Mouse (Mus musculus) liver, embryonic 15.5 days (tissue): ENCODE results near the gene Nup133. TPM values are rescaled to one million over a fixed set of nuclear protein-coding genes. Genes with fewer than 3 reads are reported as not detected.

Experiments used
- ATAC-seq: fragments of 200-750 bp; cut with Nextera tagmentation; 2 replicates; pipeline ENCODE4 v1.8.0; 2017; ENCODE audit warnings: moderate number of reproducible peaks, mild to moderate bottlenecking, moderate library complexity; ENCODE audit not compliant: insufficient read depth
- H3K27ac ChIP-seq: fragments of 300-500 bp; sonication (generic); replicated peaks from 2 replicates; pipeline ENCODE4 v1.5.1; 2015; ENCODE audit warnings: mild to moderate bottlenecking, inconsistent platforms
- H3K27me3 ChIP-seq: fragments of 300-500 bp; sonication (generic); 2 replicates; pipeline ENCODE4 v1.6.1; 2015; ENCODE audit warnings: mild to moderate bottlenecking, inconsistent platforms
- H3K36me3 ChIP-seq: fragments of 300-500 bp; sonication (generic); replicated peaks from 2 replicates; pipeline ENCODE4 v1.6.1; 2015; ENCODE audit warnings: moderate library complexity, mild to moderate bottlenecking, inconsistent platforms
- H3K4me1 ChIP-seq: fragments of 300-500 bp; sonication (generic); replicated peaks from 2 replicates; pipeline ENCODE4 v1.6.1; 2015; ENCODE audit warnings: inconsistent platforms
- H3K4me2 ChIP-seq: fragments of 300-500 bp; sonication (generic); 2 replicates; pipeline ENCODE4 v1.6.1; 2015; ENCODE audit warnings: moderate library complexity, mild to moderate bottlenecking, inconsistent platforms
- H3K4me3 ChIP-seq: fragments of 300-500 bp; sonication (generic); replicated peaks from 2 replicates; pipeline ENCODE4 v1.5.1; 2015; ENCODE audit warnings: mild to moderate bottlenecking, inconsistent platforms
- H3K9ac ChIP-seq: fragments of 300-500 bp; sonication (generic); 2 replicates; pipeline ENCODE4 v1.6.1; 2015; ENCODE audit warnings: moderate library complexity, mild to moderate bottlenecking, inconsistent platforms
- H3K9me3 ChIP-seq: fragments of 300-500 bp; sonication (generic); replicated peaks from 2 replicates; pipeline ENCODE4 v1.6.1; 2016; ENCODE audit warnings: inconsistent platforms
- WGBS: fragments of 180-500 bp; shearing (Covaris S2); methylation state at CpG from one replicate; pipeline ENCODE4 v1.1.7; 2015; ENCODE audit warnings: mixed read lengths; ENCODE audit not compliant: insufficient replicate concordance; 5-methylcytosine and 5-hydroxymethylcytosine counted together
- polyA plus RNA-seq: library from polyadenylated mRNA; unstranded; fragments of >200 nt; fragmentation: Nextera tagmentation; extraction: Ambion mirVana; gene quantifications from 2 replicates; pipeline ENCODE4 v1.2.1, GENCODE M21; 2015

Nup133 gene
- polyA plus RNA-seq: 19.2 and 19.4 TPM in 2 replicates

- Histone ChIP-seq H3K9ac (peak within 1 kb of the TSS; percentile 75), H3K9me3 (no peaks in the 10 kb centered on the region), H3K36me3 (peaks cover 78% of the 10 kb centered on the region), H3K4me2 (peak within 1 kb of the TSS; percentile 78), H3K27me3 (no peaks in the 10 kb centered on the region), H3K4me1 (peaks cover 34% of the 10 kb centered on the region), H3K4me3 (peak within 1 kb of the TSS; percentile 81), H3K27ac (peak within 1 kb of the TSS; percentile 87)
- WGBS: under 1% methylated on average over 77 of the region's 77 CpGs
- ATAC-seq: peak; percentile 79
Observed at GRCm38 (mm10) chr8:123948942-123949685, at the start of gene Nup133. Gene Nup133, minus strand, starts transcription at chr8:123949265.

DNA sequence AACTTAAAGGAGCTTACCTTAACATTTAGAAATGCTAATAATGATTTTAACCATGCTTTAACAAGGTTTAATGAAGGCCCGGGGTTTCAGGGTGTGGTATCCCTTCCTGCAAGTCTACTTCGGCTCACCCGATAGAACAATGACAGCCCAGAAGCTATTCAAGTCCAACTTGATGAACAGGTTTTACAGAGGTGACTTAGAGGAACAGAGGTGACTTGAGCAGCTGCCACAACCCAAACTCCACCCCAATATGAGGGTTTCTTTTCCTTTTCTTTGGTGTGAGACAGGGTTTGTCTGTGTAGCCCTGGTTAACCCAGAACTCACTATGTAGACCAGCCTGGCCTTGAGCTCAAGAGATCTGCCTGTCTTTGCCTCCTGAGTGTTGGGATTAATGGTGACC, 44.9 kb upstream of the Nup133 start:
- WGBS: 78% methylated on average over 3 of the region's 3 CpGs

DNA sequence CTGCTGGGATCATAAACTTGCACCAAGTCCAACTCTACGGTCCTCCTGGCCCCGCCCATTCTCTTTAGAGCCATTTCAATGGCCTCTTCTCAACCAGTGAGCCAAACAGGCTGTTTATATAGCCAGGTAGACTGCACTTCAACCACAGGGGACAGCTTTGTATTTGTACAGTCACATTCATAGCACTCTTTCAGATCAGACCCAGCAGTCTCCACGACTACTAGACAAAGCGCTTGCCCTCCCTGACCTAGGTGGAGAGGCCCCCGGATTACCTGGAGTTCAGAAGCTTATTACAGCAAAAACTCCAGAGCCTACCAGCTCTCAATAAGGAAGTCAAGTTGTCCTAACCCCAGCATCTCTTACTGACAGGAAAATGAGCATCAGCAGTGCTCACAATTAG, 44.5 kb upstream of the Nup133 start:
- peaks cover 51% of the 10 kb centered on the region for H3K36me3 ChIP-seq
- H3K4me3 ChIP-seq: no peak overlapping the region
- H3K4me2 ChIP-seq: no peak overlapping the region
- H3K9ac ChIP-seq: no peak overlapping the region
- WGBS: 81% methylated on average over 5 of the region's 5 CpGs
- ATAC-seq: no peak
- H3K27me3 ChIP-seq: no peaks in the 10 kb centered on the region
- no peak overlapping the region for H3K27ac ChIP-seq
- peaks cover 40% of the 10 kb centered on the region for H3K4me1 ChIP-seq
- H3K9me3 ChIP-seq: no peaks in the 10 kb centered on the region

More for the DNA sequence above, 44.9 kb upstream of the Nup133 start:
- no peak overlapping the region for H3K9ac ChIP-seq
- peaks cover 37% of the 10 kb centered on the region for H3K4me1 ChIP-seq
- no peaks in the 10 kb centered on the region for H3K27me3 ChIP-seq
- no peak overlapping the region for H3K27ac ChIP-seq
- no peak overlapping the region for H3K4me2 ChIP-seq
- ATAC-seq: no peak
- H3K9me3 ChIP-seq: no peaks in the 10 kb centered on the region
- peaks cover 55% of the 10 kb centered on the region for H3K36me3 ChIP-seq
- no peak overlapping the region for H3K4me3 ChIP-seq

DNA sequence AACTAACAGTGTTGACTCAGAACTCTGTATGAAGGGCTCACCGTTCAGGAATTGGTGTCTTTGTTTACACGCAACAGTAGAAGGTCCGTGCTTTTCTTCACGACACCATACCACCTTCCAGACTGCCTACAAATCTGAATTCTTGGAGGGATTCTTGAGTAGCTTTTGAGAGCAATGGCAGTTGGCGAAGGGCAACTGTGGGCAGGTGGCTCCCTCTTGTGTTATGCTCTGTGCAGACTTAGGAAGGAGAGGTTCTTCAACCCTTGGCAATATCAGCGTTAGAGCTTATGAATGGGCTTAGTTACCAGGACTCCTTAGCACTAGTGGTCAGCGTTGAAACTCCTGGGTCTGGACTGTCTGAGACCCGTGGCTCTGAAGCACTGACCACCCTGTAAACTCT, 43.5 kb upstream of the Nup133 start:
- Histone ChIP-seq H3K27me3 (no peaks in the 10 kb centered on the region), H3K9ac (no peak overlapping the region), H3K4me1 (peaks cover 47% of the 10 kb centered on the region), H3K4me2 (no peak overlapping the region), H3K4me3 (no peak overlapping the region), H3K36me3 (peaks cover 43% of the 10 kb centered on the region), H3K27ac (peak overlapping the region; percentile 73), H3K9me3 (no peaks in the 10 kb centered on the region)
- 64% methylated on average over 8 of the region's 8 CpGs for WGBS
- no peak for ATAC-seq

- peak overlapping the region; percentile 96 for H3K27ac ChIP-seq
Observed at GRCm38 (mm10) chr8:123990277-123991049, 41.4 kb upstream of the Nup133 start.

GRCm38 (mm10) chr8:123989128-123989527, 40.1 kb upstream of the Nup133 start:
- H3K27me3 ChIP-seq: no peaks in the 10 kb centered on the region
- peak; percentile 63 for ATAC-seq
- peak overlapping the region; percentile 96 for H3K27ac ChIP-seq
- peak overlapping the region; percentile 66 for H3K9ac ChIP-seq
- H3K4me2 ChIP-seq: peak overlapping the region; percentile 76
- H3K4me3 ChIP-seq: peak overlapping the region; percentile 43
- no peaks in the 10 kb centered on the region for H3K9me3 ChIP-seq
- H3K4me1 ChIP-seq: peaks cover 81% of the 10 kb centered on the region
- peaks cover 12% of the 10 kb centered on the region for H3K36me3 ChIP-seq
- WGBS: 17% methylated on average over 7 of the region's 7 CpGs

More at GRCm38 (mm10) chr8:123990277-123991049, 41.4 kb upstream of the Nup133 start:
- H3K9ac ChIP-seq: peak overlapping the region; percentile 66
- H3K4me2 ChIP-seq: peak overlapping the region; percentile 76
- H3K9me3 ChIP-seq: no peaks in the 10 kb centered on the region
- H3K36me3 ChIP-seq: peaks cover 25% of the 10 kb centered on the region
- H3K27me3 ChIP-seq: no peaks in the 10 kb centered on the region
- H3K4me3 ChIP-seq: peak overlapping the region; percentile 43
- ATAC-seq: peak; percentile 35
- peaks cover 68% of the 10 kb centered on the region for H3K4me1 ChIP-seq
- WGBS: 19% methylated on average over 13 of the region's 13 CpGs

DNA sequence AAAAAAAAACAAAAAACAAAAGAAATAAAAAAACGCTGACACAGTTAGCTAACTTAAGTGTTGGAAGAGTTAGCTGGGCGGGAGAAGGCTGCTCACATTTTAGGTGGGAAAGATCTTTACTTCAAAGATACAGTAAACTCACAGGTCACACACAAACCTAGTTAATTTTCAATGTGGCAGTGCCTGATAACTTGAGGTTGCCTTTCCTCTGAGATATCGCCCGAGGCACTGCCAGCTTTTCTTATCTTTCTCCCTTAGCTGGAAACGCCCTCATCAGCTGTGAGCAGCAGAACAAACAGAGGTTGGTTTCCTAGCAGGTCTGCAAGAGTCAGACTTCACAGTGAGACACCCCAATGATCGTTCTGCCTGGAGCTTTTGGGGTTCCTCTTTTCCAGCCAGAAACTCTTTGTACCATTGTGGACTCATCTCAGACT, 39.6 kb upstream of the Nup133 start:
- 8% methylated on average over 6 of the region's 6 CpGs for WGBS
- H3K9ac ChIP-seq: peak overlapping the region; percentile 66

DNA sequence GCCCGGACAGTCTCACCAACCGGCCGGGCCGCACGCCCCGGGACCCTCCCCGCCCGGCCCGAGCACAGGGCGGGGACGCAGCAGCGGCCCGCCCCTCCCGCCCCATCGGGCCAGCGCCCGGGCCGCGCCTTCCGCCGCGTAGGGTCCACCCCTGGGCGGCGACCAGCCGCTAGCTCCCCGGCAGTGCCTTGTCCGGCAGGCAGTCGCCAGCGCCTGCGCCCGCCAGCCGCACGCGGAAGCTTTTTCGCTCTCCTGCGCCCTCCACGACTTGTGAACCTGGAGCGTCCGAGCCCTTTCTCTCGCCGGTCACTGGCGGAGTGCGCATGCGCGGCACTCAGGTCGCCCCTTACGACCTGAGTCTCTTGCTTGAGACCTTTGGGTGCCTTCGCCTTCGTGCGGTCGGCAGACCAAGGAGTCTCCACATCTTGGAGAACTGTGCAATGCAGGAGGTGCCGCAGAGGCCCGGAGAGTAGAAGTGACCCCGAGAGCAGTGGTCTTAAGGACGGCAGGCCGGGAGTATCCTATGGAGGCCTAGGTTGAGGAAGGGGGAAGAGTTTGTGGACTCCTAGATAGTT, 33.8 kb upstream of the Nup133 start, which contains the start of gene Abcb10:
TSS of gene Abcb10 (minus strand) at position 297 of the 575 bp plus-strand sequence.
- peaks cover 32% of the 10 kb centered on the region for H3K36me3 ChIP-seq
- peak within 1 kb of the TSS; percentile 100 for H3K9ac ChIP-seq
- H3K27ac ChIP-seq: peak within 1 kb of the TSS; percentile 96
- H3K9me3 ChIP-seq: no peaks in the 10 kb centered on the region
- ATAC-seq: peak; percentile 83
- peak within 1 kb of the TSS; percentile 83 for H3K4me2 ChIP-seq
- peaks cover 74% of the 10 kb centered on the region for H3K4me1 ChIP-seq
- WGBS: under 1% methylated on average over 50 of the region's 56 CpGs
- peak within 1 kb of the TSS; percentile 99 for H3K4me3 ChIP-seq
- no peaks in the 10 kb centered on the region for H3K27me3 ChIP-seq

More for the DNA sequence above, 39.6 kb upstream of the Nup133 start:
- Histone ChIP-seq H3K4me1 (peaks cover 87% of the 10 kb centered on the region), H3K36me3 (peaks cover 9% of the 10 kb centered on the region; the same call in 1 of the 2 replicates), H3K27me3 (no peaks in the 10 kb centered on the region), H3K27ac (peak overlapping the region; percentile 96), H3K9me3 (no peaks in the 10 kb centered on the region), H3K4me2 (peak overlapping the region; percentile 76), H3K4me3 (peak overlapping the region; percentile 43)
- peak; percentile 93 for ATAC-seq

DNA sequence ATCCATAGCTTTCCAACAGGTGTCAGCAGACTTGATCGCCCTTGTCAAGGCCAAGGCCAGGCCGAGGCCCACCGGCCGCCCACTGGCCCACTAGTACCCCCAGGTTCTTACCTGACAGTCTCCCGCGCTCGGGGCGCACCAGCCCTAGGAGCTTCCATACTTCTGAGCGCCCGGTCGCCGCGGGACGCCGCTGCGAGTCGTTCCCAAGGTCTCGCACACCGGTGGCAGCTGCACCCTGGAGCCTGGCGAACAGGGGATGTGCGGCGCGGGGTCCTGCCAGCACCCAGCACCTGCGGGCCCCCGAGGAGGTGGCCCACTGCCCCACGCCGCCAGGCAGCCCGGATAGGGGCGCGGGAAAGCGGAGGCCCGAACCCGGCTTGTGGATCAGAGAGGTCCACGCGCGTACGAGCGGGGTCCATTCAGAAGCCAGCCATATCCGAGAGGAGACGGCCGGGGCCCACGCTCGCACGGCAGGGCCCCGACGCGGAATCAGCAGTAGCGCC, 33.3 kb upstream of the Nup133 start:
- H3K4me3 ChIP-seq: peak overlapping the region; percentile 99
- H3K36me3 ChIP-seq: peaks cover 37% of the 10 kb centered on the region
- no peaks in the 10 kb centered on the region for H3K27me3 ChIP-seq
- peak overlapping the region; percentile 100 for H3K9ac ChIP-seq
- peak overlapping the region; percentile 83 for H3K4me2 ChIP-seq
- whole genome bisulfite sequencing: under 1% methylated on average over 48 of the region's 48 CpGs
- no peaks in the 10 kb centered on the region for H3K9me3 ChIP-seq
- peak; percentile 3; the same call in 1 of the 2 replicates for ATAC-seq
- H3K4me1 ChIP-seq: peaks cover 74% of the 10 kb centered on the region
- H3K27ac ChIP-seq: peak overlapping the region; percentile 96

DNA sequence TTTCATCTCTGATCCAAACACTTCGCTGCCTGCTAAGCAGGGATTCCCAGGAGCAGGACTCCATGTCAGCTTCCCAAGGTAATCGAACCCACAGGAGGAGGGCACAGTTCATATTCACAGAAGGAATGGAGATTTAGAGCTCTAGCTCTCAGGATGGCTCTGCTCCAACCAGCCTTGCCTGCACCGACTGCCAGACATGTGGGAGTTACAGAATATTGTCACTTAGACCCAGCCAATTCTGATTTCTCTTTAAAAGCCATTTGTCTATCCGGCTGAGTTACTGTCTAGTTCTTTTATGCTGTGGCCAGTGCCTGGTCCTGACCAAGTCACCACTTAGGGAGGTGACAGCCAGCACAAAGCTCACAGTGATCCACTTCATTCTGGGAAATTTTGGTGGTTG, 32.6 kb upstream of the Nup133 start:
- H3K27me3 ChIP-seq: no peaks in the 10 kb centered on the region
- H3K36me3 ChIP-seq: peaks cover 44% of the 10 kb centered on the region
- peak overlapping the region; percentile 100 for H3K9ac ChIP-seq
- no peaks in the 10 kb centered on the region for H3K9me3 ChIP-seq
- H3K4me2 ChIP-seq: peak overlapping the region; percentile 83
- H3K4me3 ChIP-seq: peak overlapping the region; percentile 99
- ATAC-seq: no peak
- 35% methylated on average over 4 of the region's 4 CpGs for WGBS
- peak overlapping the region; percentile 96 for H3K27ac ChIP-seq
- H3K4me1 ChIP-seq: peaks cover 74% of the 10 kb centered on the region
